Mouse (Mus musculus) right cerebral cortex, adult 18-20 months (tissue): ENCODE results near the gene Actl10.

ENCODE experiments used
- DNase-seq: peaks from one replicate; pipeline ENCODE4 v3.0.0; 2022; ENCODE audit warnings: mixed read lengths

Gene Actl10

GRCm38 (mm10) chr2:154551476-154551875 lies at the start of gene Actl10:
Gene Actl10 (plus strand): TSS chr2:154551776.
- no peak for DNase-seq

GRCm38 (mm10) chr2:154507076-154507475 lies 44.5 kb upstream of the Actl10 start:
- no peak for DNase-seq

- DNase-seq, result peak; percentile 61
Measured at GRCm38 (mm10) chr2:154507566-154508283, 43.9 kb upstream of the Actl10 start.

GRCm38 (mm10) chr2:154508450-154508849 lies 43.1 kb upstream of the Actl10 start:
- DNase-seq, result no peak

- no peak for DNase-seq
Measured at GRCm38 (mm10) chr2:154510141-154510540, 41.4 kb upstream of the Actl10 start.

GRCm38 (mm10) chr2:154516944-154517343 lies 34.6 kb upstream of the Actl10 start:
- no peak for DNase-seq

- no peak for DNase-seq
Measured at GRCm38 (mm10) chr2:154517424-154517823, 34.2 kb upstream of the Actl10 start.

GRCm38 (mm10) chr2:154521449-154521848 lies 30.1 kb upstream of the Actl10 start:
- no peak for DNase-seq

- no peak for DNase-seq
Measured at GRCm38 (mm10) chr2:154522334-154522733, 29.2 kb upstream of the Actl10 start.

GRCm38 (mm10) chr2:154525285-154525684 lies 26.3 kb upstream of the Actl10 start:
- DNase-seq, result peak; percentile 73

GRCm38 (mm10) chr2:154526531-154526930 lies 25.0 kb upstream of the Actl10 start:
- no peak for DNase-seq

GRCm38 (mm10) chr2:154532888-154533287 lies 18.7 kb upstream of the Actl10 start:
- no peak for DNase-seq

- DNase-seq, result no peak
Measured at GRCm38 (mm10) chr2:154534704-154535270, 16.8 kb upstream of the Actl10 start.

- DNase-seq, result peak; percentile 80
Measured at GRCm38 (mm10) chr2:154538310-154538709, 13.3 kb upstream of the Actl10 start.

GRCm38 (mm10) chr2:154538710-154539109 lies 12.9 kb upstream of the Actl10 start:
- no peak for DNase-seq

- DNase-seq, result no peak
Measured at GRCm38 (mm10) chr2:154539720-154540119, 11.9 kb upstream of the Actl10 start.

GRCm38 (mm10) chr2:154541630-154542029 lies 9.9 kb upstream of the Actl10 start:
- no peak for DNase-seq

GRCm38 (mm10) chr2:154543567-154544347 lies 7.8 kb upstream of the Actl10 start:
- DNase-seq, result peak; percentile 62

GRCm38 (mm10) chr2:154546711-154547110 lies 4.9 kb upstream of the Actl10 start, which contains the start of gene 1700003F12Rik:
Gene 1700003F12Rik (plus strand): TSS chr2:154547085.
- no peak for DNase-seq

- DNase-seq, result no peak
Measured at GRCm38 (mm10) chr2:154548688-154549087, 2.9 kb upstream of the Actl10 start.

GRCm38 (mm10) chr2:154549127-154549885 lies 2.3 kb upstream of the Actl10 start:
- peak; percentile 64 for DNase-seq

- no peak for DNase-seq
Measured at GRCm38 (mm10) chr2:154549886-154550189, 1.7 kb upstream of the Actl10 start.

- DNase-seq, result no peak
Measured at GRCm38 (mm10) chr2:154550937-154551336, 639 bp upstream of the Actl10 start.
